Mouse (Mus musculus) erythroblast, embryonic 14.5 days (primary cell): ENCODE results near the gene Gpr137. TPM values are rescaled to one million over a fixed set of nuclear protein-coding genes. Genes with fewer than 3 reads are reported as not detected.
"Not testable (repeated sequence)": the region's sequence is repeated elsewhere in the genome, so short reads cannot be mapped to it uniquely, and the experiment has no call there.

Experiments
- H3K27me3 ChIP-seq: 2 replicates; pipeline ENCODE4 v1.6.1; 2012; ENCODE audit warnings: inconsistent platforms; ENCODE audit not compliant: control insufficient read depth
- H3K36me3 ChIP-seq: 2 replicates; pipeline ENCODE4 v1.6.1; 2012; ENCODE audit warnings: mild to moderate bottlenecking, inconsistent platforms; ENCODE audit not compliant: control insufficient read depth
- H3K4me1 ChIP-seq: 2 replicates; pipeline ENCODE4 v1.6.1; 2012; ENCODE audit warnings: inconsistent platforms; ENCODE audit not compliant: control insufficient read depth
- H3K4me3 ChIP-seq: replicated peaks from 2 replicates; pipeline ENCODE3; 2012; ENCODE audit warnings: moderate library complexity, mild to moderate bottlenecking, inconsistent platforms
- H3K9me3 ChIP-seq: 2 replicates; pipeline ENCODE4 v1.6.1; 2012; ENCODE audit warnings: low read length, inconsistent platforms, mixed read lengths; ENCODE audit not compliant: control insufficient read depth
- GATA1 ChIP-seq: IDR thresholded peaks from 2 replicates; pipeline ENCODE4 v1.6.1; 2012; ENCODE audit warnings: low read length, inconsistent platforms, mixed read lengths
- TAL1 ChIP-seq: IDR thresholded peaks from 3 replicates; pipeline ENCODE4 v1.6.1; 2012; ENCODE audit warnings: low read length, inconsistent platforms, mixed read lengths
- polyA plus RNA-seq: library from polyadenylated mRNA; stranded (reverse); fragments of >175 nt; gene quantifications from 2 replicates; pipeline ENCODE4 v1.2.3, GENCODE M21; 2012

The Gpr137 gene
- polyA plus RNA-seq: 1.5 and 2.0 TPM in 2 replicates

DNA sequence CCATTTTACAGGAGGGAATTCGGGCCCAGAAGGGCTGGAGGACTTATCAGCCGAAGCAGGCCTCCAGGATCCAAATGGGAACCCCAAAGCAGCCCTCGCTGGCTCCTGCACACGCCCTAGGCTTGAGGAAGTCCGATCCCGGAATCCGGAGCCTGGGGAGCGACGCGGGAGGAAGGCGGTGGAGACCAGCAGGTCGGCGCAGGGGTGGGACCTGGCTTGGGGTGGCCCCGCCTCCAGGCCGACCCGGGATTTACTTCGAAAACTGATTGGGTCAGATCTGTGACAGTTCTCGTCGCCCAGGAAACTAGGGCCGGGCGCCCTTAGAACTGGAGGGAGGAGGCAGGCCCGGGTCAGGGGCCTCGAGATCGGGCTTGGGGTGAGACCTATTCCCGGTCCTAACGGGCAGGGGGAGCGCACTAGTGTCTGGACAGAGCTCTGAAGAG lies at the start of gene Gpr137:
TSS of gene Gpr137 (minus strand) at position 232 of the 443 bp plus-strand sequence.
- Histone ChIP-seq H3K36me3 (peaks cover 25% of the 10 kb centered on the region), H3K4me1 (peaks cover 40% of the 10 kb centered on the region)

DNA sequence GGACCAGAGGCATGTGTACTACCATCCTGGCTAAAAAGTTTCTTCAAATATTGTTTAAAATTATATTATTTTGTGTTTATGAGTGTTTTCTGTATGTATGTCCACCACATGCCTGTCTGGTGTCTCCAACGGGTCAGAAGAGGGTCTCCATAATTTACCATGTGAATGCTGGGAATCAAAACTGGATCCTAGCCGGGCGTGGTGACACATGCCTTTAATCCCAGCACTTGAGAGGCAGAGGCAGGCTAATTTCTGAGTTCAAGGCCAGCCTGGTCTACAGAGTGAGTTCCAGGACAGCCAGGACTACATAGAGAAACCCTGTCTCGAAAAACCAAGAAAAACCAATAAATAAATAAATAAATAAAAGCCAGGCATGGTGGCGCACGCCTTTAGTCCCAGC lies 48.9 kb upstream of the Gpr137 start:
- not testable (repeated sequence) for H3K27me3 ChIP-seq, H3K4me3 ChIP-seq, H3K9me3 ChIP-seq
- Histone ChIP-seq H3K4me1 (peaks cover 68% of the 10 kb centered on the region), H3K36me3 (peaks cover 12% of the 10 kb centered on the region)

More for the DNA sequence above, at the start of gene Gpr137:
- Histone ChIP-seq H3K4me3 (peak within 1 kb of the TSS; percentile 81), H3K9me3 (no peaks in the 10 kb centered on the region), H3K27me3 (0 out of 2 replicates have a peak, but pooled peaks cover 4% of the 10 kb centered on the region)
- no peak for TF ChIP-seq GATA1
- TF ChIP-seq TAL1: no peak

DNA sequence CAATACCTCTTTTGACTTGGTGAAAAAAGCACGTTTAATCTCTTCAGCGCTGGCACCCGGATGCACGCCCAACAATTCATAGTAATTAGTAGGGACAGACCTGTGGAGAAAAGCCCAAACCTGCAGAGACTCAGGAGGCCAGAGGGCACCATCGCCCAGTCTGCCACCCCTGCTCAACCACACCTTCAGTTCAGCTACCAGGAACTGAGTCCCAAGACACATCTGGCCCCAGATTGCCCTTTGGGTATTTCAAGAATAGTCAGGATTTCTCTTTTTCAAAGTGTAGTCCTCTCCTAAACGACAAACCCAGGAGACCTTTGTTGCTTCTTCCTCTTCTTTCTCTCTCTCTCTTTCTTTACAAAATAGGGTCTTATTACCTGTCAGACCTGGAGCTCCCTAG lies 48.4 kb upstream of the Gpr137 start:
- no peaks in the 10 kb centered on the region for H3K9me3 ChIP-seq
- peaks cover 16% of the 10 kb centered on the region for H3K36me3 ChIP-seq
- TF ChIP-seq GATA1 (no peak), TAL1 (no peak)
- peaks cover 69% of the 10 kb centered on the region for H3K4me1 ChIP-seq
- H3K27me3 ChIP-seq: no peaks in the 10 kb centered on the region
- no peak overlapping the region for H3K4me3 ChIP-seq

DNA sequence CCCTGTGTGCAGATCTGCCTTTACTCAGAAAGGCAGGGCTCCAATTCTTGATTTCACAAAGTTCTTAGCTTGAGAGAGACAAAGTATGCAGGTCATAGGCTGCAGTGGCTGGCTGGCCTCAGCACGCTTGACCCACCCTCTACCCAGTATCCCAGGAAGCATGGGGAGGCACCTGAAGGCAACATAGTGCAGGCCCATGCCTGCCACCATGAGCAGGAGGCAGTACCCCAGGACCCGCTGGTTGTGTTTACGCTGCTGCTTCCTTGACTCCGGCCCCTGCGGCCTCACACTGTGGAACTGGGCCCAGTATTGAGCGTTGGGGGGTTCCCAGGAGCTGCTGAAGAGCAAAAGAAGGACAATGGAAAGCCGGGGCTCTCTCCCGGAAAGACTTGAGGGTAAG lies 47.0 kb upstream of the Gpr137 start:
- H3K4me1 ChIP-seq: peaks cover 62% of the 10 kb centered on the region
- no peak overlapping the region for H3K4me3 ChIP-seq
- H3K27me3 ChIP-seq: no peaks in the 10 kb centered on the region
- H3K9me3 ChIP-seq: no peaks in the 10 kb centered on the region
- H3K36me3 ChIP-seq: peaks cover 20% of the 10 kb centered on the region
- TF ChIP-seq GATA1 (no peak), TAL1 (no peak)

DNA sequence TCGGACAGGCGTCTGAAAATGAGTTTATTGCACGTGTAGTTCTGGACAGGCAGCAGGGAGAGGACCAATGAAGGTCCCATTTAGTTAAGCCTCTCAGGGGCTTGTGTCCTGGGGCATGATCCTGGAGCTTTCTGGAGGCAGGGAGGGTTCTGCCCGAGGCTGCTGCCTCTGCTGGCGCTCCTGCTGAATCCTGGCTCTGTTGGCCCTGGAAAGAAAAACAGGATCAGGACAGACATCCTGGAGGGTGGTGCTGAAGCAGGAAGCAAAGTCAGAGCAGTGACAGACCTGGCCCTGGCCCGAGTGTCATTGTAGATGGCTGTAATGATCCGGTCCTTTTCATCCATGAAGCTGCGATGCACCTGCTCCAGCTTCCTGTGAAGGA lies 45.6 kb upstream of the Gpr137 start:
- TF ChIP-seq GATA1: no peak
- no peak for TF ChIP-seq TAL1
- Histone ChIP-seq H3K4me1 (peaks cover 53% of the 10 kb centered on the region), H3K27me3 (no peaks in the 10 kb centered on the region), H3K4me3 (peak overlapping the region; percentile 66), H3K36me3 (peaks cover 31% of the 10 kb centered on the region), H3K9me3 (no peaks in the 10 kb centered on the region)

DNA sequence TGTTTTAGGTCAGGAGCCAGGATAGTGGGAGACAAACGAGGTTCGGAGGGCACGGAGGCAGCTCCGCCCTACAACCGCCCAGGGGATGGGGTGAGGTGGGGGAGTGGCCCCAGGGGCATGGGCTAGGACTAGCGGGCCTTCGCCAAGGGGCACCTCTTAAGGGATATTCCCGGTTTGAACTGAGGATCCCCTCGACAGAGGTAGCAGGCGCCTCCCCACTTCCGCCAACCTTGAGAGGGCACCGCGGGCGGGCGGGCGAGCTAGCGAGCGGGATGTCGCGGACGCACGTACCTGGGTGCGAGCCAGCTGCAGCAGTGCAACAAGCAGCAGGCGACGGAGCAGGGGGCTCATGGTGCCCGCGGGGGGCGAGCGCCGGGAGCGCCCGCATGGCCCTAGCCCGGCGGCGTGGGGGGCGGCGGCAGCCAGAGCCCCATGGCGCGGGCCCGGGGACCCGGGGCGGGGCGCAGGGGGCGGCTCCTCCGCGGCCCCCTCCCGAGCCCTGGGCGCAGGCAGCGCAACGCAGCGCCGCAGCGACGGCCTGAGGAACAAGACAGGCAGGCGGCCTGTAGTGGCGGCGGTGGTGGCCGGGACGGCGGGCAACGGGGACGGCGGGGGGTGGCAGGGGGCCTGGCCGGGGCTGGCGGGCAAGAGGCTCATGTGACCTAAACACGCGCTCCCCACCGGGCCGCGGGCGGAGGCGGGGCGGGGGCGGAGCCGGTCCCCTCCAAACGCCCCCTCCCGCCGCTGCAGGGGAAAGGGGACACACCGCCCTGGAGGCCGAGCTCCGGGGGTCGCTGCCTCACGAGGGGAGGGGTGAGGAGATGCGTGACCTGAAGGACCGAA lies 45.0 kb upstream of the Gpr137 start, which contains the start of gene Vegfb:
TSS of gene Vegfb (minus strand) at position 591 of the 843 bp plus-strand sequence.
- Histone ChIP-seq H3K4me1 (peaks cover 52% of the 10 kb centered on the region), H3K27me3 (no peaks in the 10 kb centered on the region), H3K36me3 (peaks cover 35% of the 10 kb centered on the region), H3K9me3 (no peaks in the 10 kb centered on the region), H3K4me3 (peak within 1 kb of the TSS; percentile 66)
- TF ChIP-seq GATA1: no peak
- no peak for TF ChIP-seq TAL1

DNA sequence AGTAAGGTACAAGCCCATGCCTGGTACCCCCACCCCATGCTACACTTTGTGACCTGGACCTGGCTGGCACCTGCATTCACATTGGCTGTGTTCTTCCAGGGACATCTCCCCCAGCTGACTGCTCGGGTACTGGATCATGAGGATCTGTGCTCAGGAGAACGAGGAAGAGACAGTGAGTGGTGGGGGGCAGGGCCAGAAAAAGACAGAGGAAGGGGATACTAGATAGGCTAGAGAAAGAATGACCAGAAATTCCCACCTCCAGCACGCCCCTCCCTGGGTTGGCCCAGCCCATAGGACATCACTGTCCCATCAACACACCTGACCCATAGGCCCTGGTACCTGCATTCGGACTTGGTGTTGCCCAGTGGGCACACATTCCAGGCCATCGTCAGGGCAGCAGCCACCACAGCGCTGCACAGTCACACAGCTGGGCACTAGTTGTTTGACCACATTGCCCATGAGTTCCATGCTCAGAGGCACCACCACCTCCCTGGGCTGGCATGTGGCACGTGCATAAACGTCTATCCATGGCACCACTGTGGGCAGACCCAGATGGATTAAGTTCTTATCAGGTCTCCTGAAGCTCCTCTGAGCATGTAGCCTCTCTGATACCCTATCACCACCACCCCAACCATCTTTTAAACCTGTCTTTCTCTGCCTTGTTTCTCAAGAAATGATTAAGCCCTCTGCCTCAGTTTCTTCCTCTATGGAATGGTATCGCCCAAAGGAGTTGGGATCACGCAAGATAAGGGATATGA lies 43.9 kb upstream of the Gpr137 start:
- Histone ChIP-seq H3K4me1 (peaks cover 52% of the 10 kb centered on the region), H3K9me3 (no peaks in the 10 kb centered on the region), H3K27me3 (no peaks in the 10 kb centered on the region), H3K36me3 (peaks cover 38% of the 10 kb centered on the region), H3K4me3 (peak overlapping the region; percentile 66)
- TF ChIP-seq TAL1 (no peak), GATA1 (no peak)

DNA sequence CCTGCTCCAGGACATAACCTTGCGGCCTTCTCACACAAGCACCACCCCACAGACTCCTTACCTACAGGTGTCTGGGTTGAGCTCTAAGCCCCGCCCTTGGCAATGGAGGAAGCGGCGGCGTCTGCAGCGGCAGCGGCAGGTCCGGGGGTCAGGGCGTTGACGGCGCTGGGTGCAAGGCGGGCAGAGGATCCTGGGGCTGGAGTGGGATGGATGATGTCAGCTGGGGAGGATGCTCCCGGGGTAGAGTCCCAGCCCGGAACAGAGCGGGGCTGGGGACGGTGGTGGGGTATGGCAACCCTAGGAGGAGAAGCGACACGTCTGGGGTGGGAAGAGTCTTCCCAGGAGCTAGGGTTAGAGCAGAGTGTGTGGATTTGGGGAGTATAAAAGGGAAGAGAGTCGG lies 43.0 kb upstream of the Gpr137 start:
- Histone ChIP-seq H3K36me3 (peaks cover 38% of the 10 kb centered on the region), H3K4me1 (peaks cover 55% of the 10 kb centered on the region), H3K27me3 (no peaks in the 10 kb centered on the region), H3K9me3 (no peaks in the 10 kb centered on the region), H3K4me3 (no peak overlapping the region)
- no peak for TF ChIP-seq GATA1
- no peak for TF ChIP-seq TAL1

DNA sequence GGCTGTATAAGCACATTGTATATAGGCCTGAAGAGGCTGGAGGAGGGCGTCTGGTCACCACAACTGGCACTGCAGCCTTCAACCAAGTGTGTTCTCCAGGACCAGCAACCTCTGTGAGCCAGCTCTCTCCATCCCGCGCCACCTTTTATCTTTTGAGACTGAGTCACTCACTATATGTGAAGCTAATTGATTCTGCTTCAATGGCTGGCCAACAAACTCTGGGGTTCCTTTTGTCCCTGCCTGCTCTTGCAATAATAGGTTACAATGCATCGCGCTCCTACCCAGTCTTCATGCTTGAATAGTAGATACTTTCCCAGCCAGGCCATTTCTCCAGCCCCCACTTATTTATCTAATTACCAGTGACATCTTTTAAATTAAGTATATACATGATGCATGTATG lies 41.3 kb upstream of the Gpr137 start:
- Histone ChIP-seq H3K36me3 (peaks cover 35% of the 10 kb centered on the region), H3K4me1 (peaks cover 64% of the 10 kb centered on the region)
- TF ChIP-seq GATA1 (no peak), TAL1 (no peak)

More for the DNA sequence above, 41.3 kb upstream of the Gpr137 start:
- Histone ChIP-seq H3K4me3 (no peak overlapping the region), H3K9me3 (no peaks in the 10 kb centered on the region), H3K27me3 (no peaks in the 10 kb centered on the region)
